Mouse (Mus musculus) hindbrain, embryonic 14.5 days (tissue): ENCODE data around the gene Nlgn3. TPM values are rescaled to one million over a fixed set of nuclear protein-coding genes. Genes with fewer than 3 reads are reported as not detected.

Experiments
- ATAC-seq: fragments of 200-750 bp; cut with Nextera tagmentation; 2 replicates; pipeline ENCODE4 v1.8.0; 2017; ENCODE audit warnings: moderate number of reproducible peaks, mild to moderate bottlenecking, moderate TSS enrichment, moderate library complexity; ENCODE audit not compliant: low FRiP score
- DNase-seq: peaks from one replicate; pipeline ENCODE4 v3.0.0-alpha.2; 2015; ENCODE audit warnings: low spot score
- H3K27ac ChIP-seq: fragments of 300-500 bp; sonication (generic); 2 replicates; pipeline ENCODE4 v1.5.1; 2014; ENCODE audit warnings: mild to moderate bottlenecking, moderate library complexity
- H3K27me3 ChIP-seq: fragments of 300-500 bp; sonication (generic); 2 replicates; pipeline ENCODE4 v1.6.1; 2014; ENCODE audit warnings: mild to moderate bottlenecking, low read length, mixed read lengths; ENCODE audit not compliant: control insufficient read depth, insufficient read depth
- H3K36me3 ChIP-seq: fragments of 300-500 bp; sonication (generic); replicated peaks from 2 replicates; pipeline ENCODE4 v1.6.1; 2014; ENCODE audit not compliant: control insufficient read depth, insufficient read depth
- H3K4me1 ChIP-seq: fragments of 300-500 bp; sonication (generic); replicated peaks from 2 replicates; pipeline ENCODE4 v1.6.1; 2014; ENCODE audit warnings: antibody characterized with exemption, low read length, mixed read lengths; ENCODE audit not compliant: control insufficient read depth, insufficient read depth
- H3K4me2 ChIP-seq: fragments of 300-500 bp; sonication (generic); replicated peaks from 2 replicates; pipeline ENCODE4 v1.6.1; 2014; ENCODE audit warnings: mild to moderate bottlenecking, moderate library complexity
- H3K4me3 ChIP-seq: fragments of 300-500 bp; sonication (generic); replicated peaks from 2 replicates; pipeline ENCODE4 v1.5.1; 2014; ENCODE audit warnings: mild to moderate bottlenecking, low read length
- H3K9ac ChIP-seq: fragments of 300-500 bp; sonication (generic); 2 replicates; pipeline ENCODE4 v1.6.1; 2014
- H3K9me3 ChIP-seq: fragments of 300-500 bp; sonication (generic); 2 replicates; pipeline ENCODE4 v1.6.1; 2016; ENCODE audit warnings: low read length; ENCODE audit not compliant: control insufficient read depth
- WGBS: fragments of 180-500 bp; shearing (Covaris S2); extraction: QIAGEN DNeasy Blood & Tissue Kit; methylation state at CpG from one replicate; pipeline ENCODE4 v1.1.7; 2014; 5-methylcytosine and 5-hydroxymethylcytosine counted together
- polyA plus RNA-seq: library from polyadenylated mRNA; unstranded; fragments of >200 nt; fragmentation: Nextera tagmentation; extraction: Ambion mirVana; gene quantifications from 2 replicates; pipeline ENCODE4 v1.2.1, GENCODE M21; 2014

Gene Nlgn3
- polyA plus RNA-seq, 1 experiment from 2014 or later: 95.9 TPM

- no peak within 1 kb of the TSS for H3K27ac ChIP-seq
- H3K4me3 ChIP-seq: no peak within 1 kb of the TSS
- no peak within 1 kb of the TSS for H3K9ac ChIP-seq
- WGBS: 65% methylated on average over 3 of the region's 3 CpGs
- no peaks in the 10 kb centered on the region for H3K36me3 ChIP-seq
- H3K27me3 ChIP-seq: no peaks in the 10 kb centered on the region
- no peak for ATAC-seq
- no peak for DNase-seq
- H3K4me2 ChIP-seq: no peak within 1 kb of the TSS
- H3K4me1 ChIP-seq: no peaks in the 10 kb centered on the region
- no peaks in the 10 kb centered on the region for H3K9me3 ChIP-seq
These were observed 30.2 kb upstream of the Nlgn3 start, which contains the start of gene Gm20489 for GRCm38 (mm10) chrX:101268755-101269124. Gene Gm20489 (minus strand): TSS chrX:101269023.

- no peak for ATAC-seq
- no peak for DNase-seq
- Histone ChIP-seq H3K9ac (peak overlapping the region; percentile 71), H3K36me3 (peaks cover 19% of the 10 kb centered on the region; the same call in 1 of the 2 replicates), H3K9me3 (no peaks in the 10 kb centered on the region), H3K4me2 (peak overlapping the region; percentile 55), H3K4me1 (no peaks in the 10 kb centered on the region), H3K27me3 (no peaks in the 10 kb centered on the region), H3K27ac (0 out of 2 replicates have a peak overlapping the region, but pooled peaks have one; percentile 79), H3K4me3 (peak overlapping the region; percentile 54)
- 21% methylated on average over 6 of the region's 6 CpGs for WGBS
These were observed 25.6 kb upstream of the Nlgn3 start for GRCm38 (mm10) chrX:101273410-101273809.

- 24% methylated on average over 51 of the region's 54 CpGs for WGBS
- H3K4me1 ChIP-seq: no peaks in the 10 kb centered on the region
- peak within 1 kb of the TSS; percentile 55 for H3K4me2 ChIP-seq
- ATAC-seq: peak; percentile 97
- no peaks in the 10 kb centered on the region for H3K27me3 ChIP-seq
- H3K9ac ChIP-seq: peak within 1 kb of the TSS; percentile 71
- H3K36me3 ChIP-seq: peaks cover 26% of the 10 kb centered on the region
- H3K27ac ChIP-seq: peak within 1 kb of the TSS; percentile 79
- peak within 1 kb of the TSS; percentile 54 for H3K4me3 ChIP-seq
- H3K9me3 ChIP-seq: no peaks in the 10 kb centered on the region
- DNase-seq: peak; percentile 78
These were observed 24.9 kb upstream of the Nlgn3 start, which contains the start of gene Med12 for GRCm38 (mm10) chrX:101273875-101274738. Gene Med12 (plus strand): TSS chrX:101274030.

GRCm38 (mm10) chrX:101282813-101283212 lies 16.2 kb upstream of the Nlgn3 start:
- Histone ChIP-seq H3K9me3 (no peaks in the 10 kb centered on the region), H3K27me3 (no peaks in the 10 kb centered on the region), H3K4me3 (no peak overlapping the region), H3K27ac (no peak overlapping the region), H3K4me2 (no peak overlapping the region), H3K36me3 (peaks cover 80% of the 10 kb centered on the region), H3K4me1 (no peaks in the 10 kb centered on the region), H3K9ac (no peak overlapping the region)
- 90% methylated on average over 6 of the region's 6 CpGs for whole genome bisulfite sequencing
- ATAC-seq (no peak), DNase-seq (no peak)

- Histone ChIP-seq H3K4me2 (no peak overlapping the region), H3K9ac (no peak overlapping the region), H3K27ac (no peak overlapping the region), H3K4me3 (no peak overlapping the region), H3K27me3 (no peaks in the 10 kb centered on the region), H3K9me3 (no peaks in the 10 kb centered on the region), H3K36me3 (peaks cover 82% of the 10 kb centered on the region), H3K4me1 (no peaks in the 10 kb centered on the region)
- WGBS: 31% methylated on average over 6 of the region's 6 CpGs
- DNase-seq: peak; percentile 67
- no peak for ATAC-seq
These were observed 13.4 kb upstream of the Nlgn3 start for GRCm38 (mm10) chrX:101285534-101285933.

GRCm38 (mm10) chrX:101285953-101286670 lies 12.9 kb upstream of the Nlgn3 start:
- no peak for ATAC-seq
- no peak overlapping the region for H3K27ac ChIP-seq
- WGBS: 88% methylated on average over 14 of the region's 14 CpGs
- no peak for DNase-seq
- no peaks in the 10 kb centered on the region for H3K27me3 ChIP-seq
- H3K4me2 ChIP-seq: no peak overlapping the region
- no peaks in the 10 kb centered on the region for H3K4me1 ChIP-seq
- peaks cover 77% of the 10 kb centered on the region for H3K36me3 ChIP-seq
- no peak overlapping the region for H3K4me3 ChIP-seq
- no peaks in the 10 kb centered on the region for H3K9me3 ChIP-seq
- no peak overlapping the region for H3K9ac ChIP-seq

GRCm38 (mm10) chrX:101287543-101287942 lies 11.4 kb upstream of the Nlgn3 start:
- Histone ChIP-seq H3K9me3 (no peaks in the 10 kb centered on the region), H3K4me1 (no peaks in the 10 kb centered on the region), H3K36me3 (peaks cover 71% of the 10 kb centered on the region), H3K27ac (no peak overlapping the region), H3K4me3 (no peak overlapping the region), H3K27me3 (no peaks in the 10 kb centered on the region), H3K9ac (no peak overlapping the region), H3K4me2 (no peak overlapping the region)
- ATAC-seq (no peak), DNase-seq (no peak)
- WGBS: 89% methylated on average over 3 of the region's 3 CpGs

- H3K4me1 ChIP-seq: no peaks in the 10 kb centered on the region
- H3K9me3 ChIP-seq: no peaks in the 10 kb centered on the region
- H3K4me3 ChIP-seq: no peak overlapping the region
- H3K4me2 ChIP-seq: no peak overlapping the region
- no peak overlapping the region for H3K27ac ChIP-seq
- ATAC-seq (no peak), DNase-seq (no peak)
- peaks cover 71% of the 10 kb centered on the region for H3K36me3 ChIP-seq
- no peak overlapping the region for H3K9ac ChIP-seq
- 96% methylated on average over 6 of the region's 6 CpGs for WGBS
- no peaks in the 10 kb centered on the region for H3K27me3 ChIP-seq
These were observed 10.5 kb upstream of the Nlgn3 start for GRCm38 (mm10) chrX:101288432-101288831.

- ATAC-seq: no peak
- DNase-seq: no peak
- Histone ChIP-seq H3K9me3 (no peaks in the 10 kb centered on the region), H3K4me1 (no peaks in the 10 kb centered on the region), H3K27me3 (no peaks in the 10 kb centered on the region), H3K4me2 (no peak overlapping the region), H3K36me3 (peaks cover 69% of the 10 kb centered on the region), H3K9ac (no peak overlapping the region), H3K4me3 (no peak overlapping the region), H3K27ac (no peak overlapping the region)
- WGBS: 92% methylated on average over 7 of the region's 7 CpGs
These were observed 9.9 kb upstream of the Nlgn3 start for GRCm38 (mm10) chrX:101289037-101289436.
